Mouse (Mus musculus) heart, postnatal 0 days (tissue): ENCODE measurements around the gene Rpa2.

Experiments used
- CTCF ChIP-seq: IDR thresholded peaks from 2 replicates; pipeline ENCODE4 v1.5.1; 2016; ENCODE audit warnings: antibody characterized with exemption, control low read depth, low read depth
- EP300 ChIP-seq: IDR thresholded peaks from 2 replicates; pipeline ENCODE4 v1.6.1; 2016; ENCODE audit warnings: antibody characterized with exemption, low read depth

GRCm38 (mm10) chr4:132794028-132794427 lies 25.9 kb downstream of the Rpa2 start:
- TF ChIP-seq CTCF: no peak
- no peak for TF ChIP-seq EP300
